Mouse (Mus musculus) spleen, postnatal 36 days (tissue): Measurements from ENCODE around the gene Tbl3.

ENCODE experiments used
- DNase-seq, 2 experiments: peaks; one replicate each; pipeline ENCODE4 v3.0.0; 2022; ENCODE audit warnings: low spot score in 2 of 2, mixed read lengths in 1 of 2

The Tbl3 gene

DNA sequence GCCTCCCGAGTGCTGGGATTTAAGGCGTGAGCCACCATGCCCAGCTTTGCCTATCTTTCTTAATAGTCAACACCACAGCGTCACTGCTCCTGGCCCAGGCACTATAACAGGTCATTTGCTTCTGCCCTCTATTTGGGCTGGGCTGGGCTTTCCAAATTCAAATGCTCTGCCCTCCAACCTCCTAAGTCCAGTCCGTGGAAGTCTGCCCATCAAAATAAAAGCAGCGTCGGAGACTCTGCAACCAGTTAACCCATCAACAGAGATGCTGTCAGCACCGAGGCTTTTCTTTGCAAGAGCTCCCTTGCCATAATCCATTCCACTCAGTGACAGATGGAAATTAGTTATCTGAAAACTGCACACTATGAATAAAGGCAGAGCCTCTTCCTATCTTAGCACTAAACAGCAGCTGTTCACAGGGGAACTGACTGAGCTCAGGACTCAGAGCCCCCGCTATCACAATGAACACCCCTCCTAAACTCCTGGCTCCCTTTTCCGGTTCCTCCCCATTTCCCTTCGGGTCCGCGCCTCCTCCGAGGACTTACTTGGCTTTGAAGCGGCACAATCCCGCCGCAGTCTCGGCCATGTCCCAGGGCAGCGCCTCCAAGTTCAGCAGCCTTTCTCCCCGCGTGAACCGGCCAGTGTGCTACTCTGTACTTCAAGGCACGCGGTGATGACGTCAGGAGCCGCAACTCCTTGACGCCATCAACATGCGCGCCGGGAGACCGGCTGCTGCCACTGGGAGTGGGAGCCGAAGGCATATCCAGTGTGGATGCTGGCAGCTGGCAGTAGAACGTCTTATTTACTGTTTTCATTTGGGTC is at the start of gene Tbl3:
TSS of gene Tbl3 (minus strand) at position 679 of the 819 bp plus-strand sequence.
- DNase-seq, result peak; percentile 86 to 88

DNA sequence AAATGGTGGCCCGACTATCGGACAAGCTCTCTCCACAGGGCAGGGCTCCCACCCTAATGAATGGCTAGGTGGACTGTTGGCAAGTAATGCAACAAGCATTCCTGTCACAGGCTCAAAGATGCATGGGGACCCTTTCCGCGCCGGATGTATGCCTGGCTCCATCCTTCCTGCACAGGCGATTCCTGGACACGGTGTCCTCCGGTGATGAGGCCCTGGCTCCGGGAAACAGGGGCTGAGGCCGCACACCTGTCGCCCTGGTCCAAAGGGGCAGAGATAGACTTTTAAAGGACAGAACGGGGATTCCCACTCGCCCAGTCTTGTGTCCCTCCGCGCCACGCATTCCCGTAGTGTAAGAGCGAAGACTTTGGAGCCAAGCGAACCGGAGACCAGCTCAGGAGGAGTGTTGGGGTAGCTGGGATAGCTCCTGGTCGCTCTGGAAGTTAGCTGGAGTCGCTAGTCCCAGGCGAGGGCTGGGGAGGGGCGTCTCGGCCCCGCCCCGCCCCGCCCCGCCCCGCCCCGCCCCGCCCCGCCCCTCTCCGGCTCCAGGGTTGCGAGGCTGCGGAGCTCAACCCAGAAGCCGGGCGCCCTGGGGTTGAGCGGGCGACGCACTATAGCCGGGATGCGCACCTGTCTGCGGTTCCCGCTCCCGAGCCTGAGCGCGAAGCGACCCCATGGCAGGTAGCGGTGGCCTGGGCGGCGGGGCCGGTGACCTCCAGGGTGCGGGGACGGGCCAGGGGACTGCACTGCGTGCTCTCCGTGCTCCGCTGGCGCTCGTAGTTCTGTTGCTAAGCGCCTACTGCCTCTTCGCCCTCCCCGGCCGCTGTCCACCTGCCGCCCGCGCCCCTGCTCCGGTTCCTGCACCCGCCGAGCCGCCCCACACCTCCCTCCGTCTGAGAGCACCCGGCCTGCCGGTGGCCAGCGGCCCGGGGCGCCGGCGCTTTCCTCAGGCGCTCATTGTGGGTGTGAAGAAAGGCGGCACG is 45.2 kb upstream of the Tbl3 start, which contains the start of gene Hs3st6:
TSS of gene Hs3st6 (plus strand) at position 574 of the 980 bp plus-strand sequence.
- no peak for DNase-seq

DNA sequence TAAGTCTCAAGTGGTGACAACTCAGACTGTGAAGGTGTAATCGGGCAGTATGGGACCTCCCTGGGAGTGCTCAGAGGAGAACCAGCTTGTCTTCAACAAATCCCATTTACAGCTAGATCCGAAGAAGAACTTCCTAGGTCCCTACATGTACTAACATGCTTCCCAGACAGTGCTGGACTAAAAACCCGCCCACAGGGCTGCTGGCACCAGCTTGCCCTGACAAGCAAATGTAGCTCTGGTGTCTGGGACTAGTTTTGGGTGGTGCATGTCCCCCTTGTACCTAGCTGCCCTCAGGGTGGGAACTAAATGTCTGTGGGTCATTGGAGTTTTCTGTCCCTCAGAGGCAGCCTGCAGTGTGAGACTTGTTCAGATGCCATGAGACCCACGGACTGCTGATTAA is 44.1 kb upstream of the Tbl3 start:
- DNase-seq, result no peak

DNA sequence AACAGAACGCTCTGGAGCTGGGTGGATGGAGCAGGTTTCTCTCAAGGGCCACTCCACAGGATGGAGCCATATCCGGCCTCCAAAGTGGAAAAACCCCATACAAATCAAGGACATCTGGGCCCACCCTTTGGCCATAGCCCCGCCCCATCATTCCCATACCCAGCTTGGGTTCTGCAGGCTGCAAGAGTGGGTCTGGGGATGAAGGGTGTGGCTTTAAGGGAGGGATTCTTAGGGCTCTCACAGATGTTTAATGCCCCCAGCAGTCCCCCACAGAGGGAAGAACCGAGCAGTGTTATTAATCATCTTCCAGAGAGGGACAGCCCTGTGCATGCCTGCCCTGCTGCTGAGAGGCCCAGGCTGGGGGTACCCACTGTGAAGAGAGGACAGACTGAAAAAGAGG is 39.5 kb upstream of the Tbl3 start:
- no peak for DNase-seq

DNA sequence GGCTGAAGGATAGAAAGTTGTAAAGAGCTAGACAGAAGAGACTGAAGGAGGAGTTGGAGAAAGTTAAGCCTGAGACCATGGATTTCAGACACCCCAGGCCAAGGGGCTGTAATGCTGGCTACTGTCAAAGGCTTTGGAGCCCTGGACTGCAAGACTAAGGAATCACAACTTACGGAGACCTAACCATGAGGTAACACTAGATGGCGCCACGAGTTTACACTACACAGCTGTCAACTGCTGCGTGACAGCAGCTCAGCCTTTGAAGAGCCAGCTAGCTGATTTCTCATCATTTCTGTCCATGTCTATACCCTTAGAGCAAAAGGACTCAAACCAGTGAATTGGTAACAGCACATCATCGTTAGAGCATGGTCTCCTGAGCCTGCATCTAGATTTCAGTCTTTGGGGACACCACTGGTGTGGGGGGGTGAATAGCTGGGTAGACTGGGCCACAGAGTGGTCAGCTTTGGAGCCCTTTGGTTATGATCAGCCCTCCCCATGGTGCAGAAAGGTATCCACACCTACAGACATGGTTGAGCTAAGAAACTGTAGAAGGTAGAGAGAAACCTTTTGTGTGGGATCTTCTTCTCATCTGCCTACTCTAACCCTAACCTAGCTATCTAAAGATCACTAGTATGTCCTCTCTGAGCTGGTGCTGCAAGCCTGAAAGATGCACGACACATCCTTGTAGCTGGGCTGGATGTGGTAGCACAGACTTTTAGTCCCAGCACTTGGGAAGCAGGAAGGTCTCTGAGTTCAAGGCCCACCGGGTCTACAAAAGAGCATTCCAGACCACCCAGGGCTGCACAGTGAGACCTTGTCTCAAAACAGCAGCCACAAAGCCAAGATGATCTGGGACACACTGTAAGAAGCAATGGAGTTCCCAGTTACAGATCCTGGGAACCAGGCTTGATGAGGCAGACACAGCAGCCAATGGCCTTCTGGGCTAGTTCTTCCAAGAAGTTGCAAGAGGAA is 38.4 kb upstream of the Tbl3 start:
- DNase-seq, result peak; percentile 74

DNA sequence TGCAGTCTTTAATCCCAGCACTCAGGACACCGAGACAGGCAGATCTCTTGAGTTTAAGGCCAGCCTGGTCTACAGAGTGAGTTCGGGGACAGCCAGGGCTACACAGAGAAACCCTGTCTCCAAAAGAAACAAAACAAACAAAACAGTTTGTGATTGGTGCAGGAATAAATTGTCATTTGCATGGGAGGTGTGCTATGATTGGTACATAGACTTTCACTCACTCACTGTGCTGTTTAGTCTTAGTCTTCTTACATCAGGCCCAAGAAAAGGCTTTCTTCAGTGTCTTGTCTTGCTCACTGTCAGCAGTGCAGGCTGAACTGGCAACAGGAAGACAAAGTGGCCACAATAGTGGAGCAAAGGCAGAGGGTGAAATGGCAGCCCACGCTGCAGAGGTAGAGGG is 36.9 kb upstream of the Tbl3 start:
- DNase-seq, result no peak

DNA sequence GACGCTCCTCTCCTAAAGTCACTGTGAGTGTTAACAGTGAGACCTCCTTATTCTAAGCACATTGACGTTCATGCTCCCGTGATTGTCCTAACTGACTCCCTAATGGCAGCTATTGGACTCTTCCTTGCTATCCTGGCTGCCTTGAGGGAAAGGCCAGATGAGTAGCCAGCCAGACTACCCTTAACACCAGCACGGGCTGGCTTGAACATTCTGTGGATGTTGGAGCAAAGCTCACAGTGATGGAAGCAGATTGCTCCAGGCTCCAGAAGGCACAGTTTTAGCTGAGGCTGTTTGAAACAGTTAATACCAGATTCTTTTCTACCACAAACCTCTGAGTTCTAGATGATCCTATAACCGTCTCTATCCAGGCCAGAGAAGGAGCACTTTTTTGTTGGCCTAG is 36.4 kb upstream of the Tbl3 start:
- DNase-seq, result no peak

DNA sequence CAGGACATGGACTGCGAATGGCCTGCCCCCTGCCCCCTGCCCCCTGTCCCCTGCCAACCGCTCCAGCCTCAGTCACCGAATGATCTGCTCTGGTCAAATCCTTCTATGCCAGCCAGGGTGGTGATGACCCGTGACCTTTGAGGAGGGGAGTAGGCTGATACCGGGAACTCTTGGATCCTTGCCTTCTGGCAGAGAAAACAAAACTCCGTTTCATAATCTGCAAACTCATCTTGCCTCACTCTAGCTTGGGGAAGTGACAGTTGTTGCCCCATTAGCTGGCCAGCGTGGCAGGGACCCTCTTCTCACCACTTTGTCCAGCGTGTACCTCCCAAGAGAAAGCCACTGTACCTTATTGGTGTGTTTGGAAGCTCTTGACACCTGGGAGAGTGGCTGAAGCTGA is 34.8 kb upstream of the Tbl3 start:
- DNase-seq, result no peak

DNA sequence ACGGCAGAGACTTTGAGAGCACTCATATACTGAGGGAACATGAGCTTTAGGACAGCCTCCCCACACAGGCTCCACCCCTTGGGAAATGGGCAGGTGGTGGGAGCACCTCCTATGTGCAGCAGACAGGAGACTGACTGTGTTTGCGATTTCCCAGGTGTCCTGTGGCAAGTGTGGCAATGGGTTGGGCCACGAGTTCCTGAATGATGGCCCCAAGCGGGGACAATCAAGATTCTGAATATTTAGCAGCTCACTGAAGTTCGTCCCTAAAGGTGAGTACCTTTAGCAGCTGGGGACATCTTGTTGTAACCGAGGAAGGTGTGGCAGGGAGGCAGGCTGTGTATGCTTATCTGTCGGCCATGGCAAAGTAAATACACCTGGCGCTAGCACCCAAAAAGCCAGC is 32.5 kb upstream of the Tbl3 start:
- no peak for DNase-seq

DNA sequence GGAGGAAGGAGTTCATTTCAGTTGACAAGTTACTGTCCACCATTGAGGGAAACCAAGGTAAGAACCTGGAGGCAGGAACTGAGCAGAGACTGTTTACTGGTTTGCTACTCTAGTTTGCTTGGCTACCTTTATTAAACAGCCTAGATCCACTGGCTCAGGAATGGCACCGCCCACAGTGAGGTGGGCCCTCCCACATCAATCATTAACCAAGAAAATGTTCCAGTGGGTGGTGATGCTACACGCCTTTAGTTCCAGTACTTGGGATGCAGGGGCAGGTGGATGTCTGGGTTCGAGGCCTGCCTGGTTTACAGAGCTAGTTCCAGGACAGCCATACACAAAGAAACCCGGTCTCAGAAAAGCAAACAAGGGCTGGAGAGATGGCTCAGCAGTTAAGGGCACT is 30.8 kb upstream of the Tbl3 start:
- DNase-seq, result no peak

DNA sequence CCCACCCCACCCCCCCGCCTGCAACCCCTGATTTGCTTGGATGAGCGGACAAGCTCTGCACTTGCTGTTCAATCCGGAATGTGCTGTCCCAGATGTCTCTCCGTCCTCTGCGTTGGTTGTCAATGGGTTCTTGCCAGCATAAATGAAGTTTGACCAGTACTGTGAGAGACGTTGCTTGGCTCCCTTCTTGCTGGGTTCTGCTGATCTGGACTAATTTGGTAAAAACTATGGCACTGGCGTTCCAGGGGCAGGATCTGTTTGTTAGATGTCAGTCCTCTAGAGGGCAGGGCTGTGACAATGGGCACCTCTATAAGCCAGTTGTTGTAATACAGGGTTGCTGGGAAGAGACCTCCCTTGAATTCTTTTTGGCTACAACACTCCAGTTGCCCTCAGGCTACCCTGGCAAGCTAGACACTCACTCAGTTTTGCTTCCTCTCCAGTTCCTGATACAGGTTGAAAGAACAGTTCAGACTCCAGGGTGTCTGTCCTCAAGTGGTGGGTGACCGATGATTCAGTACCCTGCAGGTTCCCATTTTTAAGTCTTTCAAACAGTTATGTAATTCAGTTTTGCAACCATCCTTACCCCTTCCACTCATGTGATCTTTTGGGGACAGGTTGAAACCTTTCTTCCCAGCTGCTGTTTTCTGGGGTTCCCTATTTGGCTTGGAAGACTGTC is 29.8 kb upstream of the Tbl3 start:
- no peak for DNase-seq

DNA sequence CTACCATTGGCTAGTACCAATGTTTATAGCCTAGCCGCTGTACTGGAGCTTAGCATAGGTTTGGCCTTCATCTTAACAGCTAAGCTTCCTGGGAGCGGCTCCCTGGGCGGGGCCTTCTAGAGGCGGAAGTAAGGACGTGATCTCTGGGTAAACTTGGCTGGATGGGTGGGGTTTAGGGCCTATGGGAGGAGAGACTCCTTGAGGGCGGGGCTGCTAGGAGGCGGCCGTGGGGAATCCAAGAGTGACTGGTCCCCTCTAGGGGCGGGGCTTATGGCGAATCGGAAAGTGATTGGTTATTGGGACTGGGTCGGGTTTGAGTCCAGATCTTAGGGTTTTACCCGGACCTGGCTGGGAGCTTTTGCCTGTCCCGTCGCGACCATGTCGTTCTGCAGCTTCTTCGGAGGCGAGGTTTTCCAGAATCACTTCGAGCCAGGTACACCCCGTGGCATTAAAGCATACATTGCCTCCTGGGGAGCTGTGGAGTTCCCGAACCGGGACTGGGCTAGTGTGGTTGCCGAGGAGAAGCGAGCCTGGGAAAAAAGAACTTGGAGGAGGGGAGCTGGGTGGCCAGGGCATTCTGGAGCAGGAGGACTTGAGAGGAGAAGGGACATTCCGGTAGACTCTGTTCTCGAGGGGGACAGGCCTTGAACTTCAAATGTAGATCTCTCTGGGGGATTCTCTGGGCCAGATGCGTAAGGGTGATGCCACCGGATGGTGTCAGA is 29.0 kb upstream of the Tbl3 start, which contains the start of gene Msrb1:
TSS of gene Msrb1 (plus strand) at position 313 of the 722 bp plus-strand sequence.
- peak; percentile 99 for DNase-seq

DNA sequence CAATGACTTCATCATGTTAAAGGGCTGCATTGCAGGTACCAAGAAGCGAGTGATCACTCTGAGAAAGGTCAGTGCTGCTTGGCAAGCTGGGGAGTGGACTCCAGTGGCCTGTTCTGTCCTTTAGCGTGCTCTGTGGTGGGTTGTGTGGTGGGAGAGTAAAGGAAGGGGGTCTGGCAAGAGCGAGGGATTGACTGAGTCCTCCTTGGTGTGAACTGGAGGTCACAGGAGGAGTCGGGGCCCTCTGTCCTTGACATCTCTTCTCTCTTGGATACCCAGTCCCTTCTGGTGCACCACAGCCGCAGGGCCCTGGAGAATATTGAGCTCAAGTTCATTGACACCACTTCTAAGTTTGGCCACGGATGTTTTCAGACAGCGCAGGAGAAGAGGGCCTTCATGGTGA is 28.0 kb upstream of the Tbl3 start:
- no peak for DNase-seq

DNA sequence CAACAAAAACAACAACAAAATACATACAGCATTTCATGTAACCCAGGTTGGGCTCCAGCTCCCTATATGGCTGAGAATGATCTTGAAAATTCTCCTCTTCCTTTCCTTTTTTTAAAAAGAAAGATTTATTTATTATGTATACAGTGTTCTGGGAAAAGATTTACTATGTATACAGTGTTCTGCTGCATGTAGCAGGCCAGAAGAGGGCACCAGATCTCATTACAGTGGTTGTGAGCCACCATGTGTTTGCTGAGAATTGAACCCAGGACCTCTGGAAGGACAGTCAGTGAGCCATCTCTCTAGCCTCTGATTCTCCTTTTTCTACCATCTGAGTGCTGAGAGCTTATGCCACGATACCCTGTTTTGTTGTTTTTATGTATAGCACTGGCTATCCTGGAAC is 27.1 kb upstream of the Tbl3 start:
- DNase-seq, result no peak

DNA sequence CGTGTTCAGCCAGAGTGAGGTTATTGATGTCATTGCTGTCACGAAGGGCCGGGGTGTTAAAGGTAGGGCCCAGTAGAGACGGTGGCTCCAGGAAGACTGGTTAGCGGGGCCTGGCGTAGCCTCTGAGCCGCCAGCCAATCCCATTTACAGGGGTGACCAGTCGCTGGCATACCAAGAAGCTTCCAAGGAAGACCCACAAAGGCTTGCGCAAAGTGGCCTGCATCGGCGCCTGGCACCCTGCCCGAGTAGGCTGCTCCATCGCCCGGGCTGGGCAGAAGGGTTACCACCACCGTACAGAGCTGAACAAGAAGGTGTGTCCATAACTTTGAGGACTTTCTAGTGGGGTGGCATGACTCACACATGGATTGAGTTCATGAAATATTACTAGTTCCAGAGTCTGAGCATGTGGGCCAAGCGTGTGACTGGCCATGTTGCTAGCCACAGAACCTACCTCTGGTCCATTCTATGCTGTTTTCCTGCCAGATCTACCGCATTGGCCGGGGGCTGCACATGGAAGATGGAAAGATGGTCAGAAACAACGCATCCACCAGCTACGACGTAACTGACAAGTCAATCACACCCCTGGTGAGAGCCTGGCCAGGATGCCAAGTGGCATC is 26.1 kb upstream of the Tbl3 start:
- no peak for DNase-seq

DNA sequence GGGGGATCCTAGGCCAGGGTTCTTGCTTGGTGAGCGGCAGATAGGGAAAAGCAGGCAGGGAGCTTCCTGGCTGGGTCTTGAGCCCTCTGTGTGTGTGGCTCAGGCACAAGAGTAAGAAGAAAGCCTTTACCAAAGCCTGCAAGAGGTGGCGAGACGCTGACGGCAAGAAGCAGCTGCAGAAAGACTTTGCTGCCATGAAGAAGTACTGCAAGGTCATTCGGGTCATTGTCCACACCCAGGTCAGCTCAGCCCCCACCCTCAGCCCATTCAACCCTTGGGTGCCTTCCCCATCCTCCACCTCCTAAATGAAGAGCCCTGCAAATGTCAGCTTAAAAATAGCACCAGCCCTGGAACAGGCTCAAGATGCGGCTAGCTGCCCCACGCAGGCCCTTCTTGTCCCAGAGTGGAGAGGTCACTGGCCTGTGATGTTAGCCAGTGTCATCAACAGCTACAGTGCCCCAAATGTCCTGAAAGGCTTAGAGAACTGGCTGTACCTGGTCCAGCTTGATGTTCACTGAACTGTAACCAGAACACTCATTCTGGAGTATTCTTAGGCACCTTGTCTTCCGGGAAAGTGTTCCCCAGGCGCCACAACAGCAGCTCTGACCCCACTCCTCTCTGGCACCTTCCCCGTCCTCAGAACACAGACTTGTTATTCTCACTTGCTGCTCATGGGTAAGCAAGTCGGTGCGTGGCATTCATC is 24.9 kb upstream of the Tbl3 start:
- DNase-seq, result no peak

DNA sequence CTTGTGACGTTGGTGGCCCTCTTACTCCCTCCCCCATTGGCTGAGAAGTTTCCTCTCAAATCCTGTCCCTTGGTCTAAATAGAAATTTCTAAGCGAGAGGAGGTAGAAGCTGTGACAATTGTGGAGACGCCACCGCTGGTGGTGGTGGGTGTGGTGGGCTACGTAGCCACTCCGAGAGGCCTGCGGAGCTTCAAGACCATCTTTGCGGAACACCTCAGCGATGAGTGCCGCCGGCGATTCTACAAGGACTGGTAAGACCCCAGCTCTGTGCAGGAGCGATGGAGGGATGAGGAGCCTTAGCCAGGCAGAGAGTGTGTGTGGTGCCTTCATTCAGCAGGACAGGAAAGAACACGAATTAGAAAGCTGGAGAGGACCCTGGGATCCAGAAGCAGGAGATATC is 23.3 kb upstream of the Tbl3 start:
- DNase-seq, result no peak

DNA sequence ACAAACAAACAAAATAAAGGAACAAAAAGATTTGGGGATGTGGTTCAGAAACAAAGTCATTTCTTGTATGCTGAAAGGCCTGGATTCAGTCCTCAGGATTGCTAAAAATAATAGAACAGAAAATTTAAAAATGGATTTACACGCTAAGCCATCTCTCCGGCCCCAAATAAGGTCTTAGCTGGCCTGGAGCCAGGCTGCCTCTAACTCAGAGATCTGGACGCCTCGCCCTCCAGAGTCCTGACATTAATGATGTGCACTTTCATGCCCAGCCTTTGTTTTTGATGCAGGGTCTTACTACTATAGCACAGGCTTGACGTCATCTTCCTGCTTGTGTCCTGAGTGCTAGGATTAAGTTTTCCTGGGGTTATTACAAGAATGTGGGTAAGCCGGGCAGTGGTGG is 21.6 kb upstream of the Tbl3 start:
- DNase-seq, result no peak

DNA sequence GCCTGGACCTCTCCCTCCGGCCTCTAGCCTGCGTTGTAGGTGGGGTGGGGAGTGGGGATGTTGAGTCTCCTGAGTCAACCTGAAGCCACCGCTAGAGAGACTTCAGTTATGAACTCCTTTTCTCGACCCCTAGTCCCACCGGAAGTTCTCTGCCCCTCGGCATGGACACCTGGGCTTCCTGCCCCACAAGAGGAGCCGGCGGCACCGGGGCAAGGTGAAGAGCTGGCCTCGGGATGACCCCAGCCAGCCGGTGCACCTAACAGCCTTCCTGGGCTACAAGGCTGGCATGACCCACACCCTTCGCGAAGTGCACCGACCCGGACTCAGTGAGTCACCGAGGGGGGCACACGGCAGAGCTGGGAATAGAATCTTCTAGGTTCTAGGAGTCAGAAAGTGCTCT is 20.7 kb upstream of the Tbl3 start:
- DNase-seq, result no peak
